Mouse (Mus musculus) CD4-positive, CD25-positive, alpha-beta regulatory T cell, adult 4 months (primary cell): ENCODE results near the gene Zfp217. TPM values are rescaled to one million over a fixed set of nuclear protein-coding genes. Genes with fewer than 3 reads are reported as not detected.
A peak's percentile ranks its signal among the peaks of the same experiment; 100 is the strongest.

ENCODE experiments used
- ATAC-seq: one replicate; pipeline ENCODE4 v1.8.0; 2017
- polyA plus RNA-seq, 2 experiments: library from polyadenylated mRNA; unstranded; fragments of 100-300 nt; shearing (Covaris generic); gene quantifications; one replicate each; pipeline ENCODE4 v1.2.1; 2017

Zfp217 gene
- polyA plus RNA-seq, 2 experiments from 2014 or later: 8.1 to 10.4 TPM

DNA sequence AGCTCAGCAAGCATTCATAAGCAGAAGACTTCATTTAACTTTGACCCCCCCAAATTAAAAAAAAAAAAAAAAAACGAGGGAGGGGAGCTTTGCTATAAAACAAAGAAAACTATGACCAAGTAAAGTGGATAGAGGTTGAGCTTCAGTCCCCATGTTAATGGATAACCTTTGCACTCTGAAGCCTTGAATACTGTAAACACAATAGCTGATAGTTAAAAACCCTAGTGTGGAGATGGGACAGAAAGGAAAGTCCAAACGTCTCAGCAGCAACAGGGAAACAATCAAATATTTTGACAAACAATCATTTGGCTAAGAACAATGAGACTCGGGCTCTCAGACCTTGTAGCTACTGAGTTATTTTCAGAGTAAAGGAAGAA lies 15.2 kb downstream of the Zfp217 start:
- no peak for ATAC-seq

DNA sequence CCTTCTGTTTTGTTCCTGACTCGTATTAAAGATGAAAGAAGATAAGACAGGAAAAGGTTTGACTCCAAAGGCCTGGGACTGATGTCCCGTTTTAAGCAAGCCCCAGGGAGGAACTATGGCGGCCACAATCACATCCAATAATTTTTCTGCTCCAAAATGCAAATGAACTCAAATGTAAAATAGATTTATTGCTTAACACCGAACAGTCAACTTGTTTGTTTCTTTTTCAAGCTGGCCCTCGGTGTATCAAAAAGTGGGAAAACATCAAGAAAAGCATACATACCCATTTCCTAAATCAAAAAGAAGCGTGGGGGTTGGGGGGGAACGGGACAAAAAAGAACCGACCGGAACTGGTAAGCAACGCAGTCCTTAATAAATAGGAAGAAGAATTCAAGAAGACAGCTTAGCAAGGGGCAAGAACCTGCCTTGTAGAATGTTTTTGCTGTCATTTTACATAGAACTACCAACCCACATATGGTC lies 15.9 kb downstream of the Zfp217 start:
- ATAC-seq: no peak

DNA sequence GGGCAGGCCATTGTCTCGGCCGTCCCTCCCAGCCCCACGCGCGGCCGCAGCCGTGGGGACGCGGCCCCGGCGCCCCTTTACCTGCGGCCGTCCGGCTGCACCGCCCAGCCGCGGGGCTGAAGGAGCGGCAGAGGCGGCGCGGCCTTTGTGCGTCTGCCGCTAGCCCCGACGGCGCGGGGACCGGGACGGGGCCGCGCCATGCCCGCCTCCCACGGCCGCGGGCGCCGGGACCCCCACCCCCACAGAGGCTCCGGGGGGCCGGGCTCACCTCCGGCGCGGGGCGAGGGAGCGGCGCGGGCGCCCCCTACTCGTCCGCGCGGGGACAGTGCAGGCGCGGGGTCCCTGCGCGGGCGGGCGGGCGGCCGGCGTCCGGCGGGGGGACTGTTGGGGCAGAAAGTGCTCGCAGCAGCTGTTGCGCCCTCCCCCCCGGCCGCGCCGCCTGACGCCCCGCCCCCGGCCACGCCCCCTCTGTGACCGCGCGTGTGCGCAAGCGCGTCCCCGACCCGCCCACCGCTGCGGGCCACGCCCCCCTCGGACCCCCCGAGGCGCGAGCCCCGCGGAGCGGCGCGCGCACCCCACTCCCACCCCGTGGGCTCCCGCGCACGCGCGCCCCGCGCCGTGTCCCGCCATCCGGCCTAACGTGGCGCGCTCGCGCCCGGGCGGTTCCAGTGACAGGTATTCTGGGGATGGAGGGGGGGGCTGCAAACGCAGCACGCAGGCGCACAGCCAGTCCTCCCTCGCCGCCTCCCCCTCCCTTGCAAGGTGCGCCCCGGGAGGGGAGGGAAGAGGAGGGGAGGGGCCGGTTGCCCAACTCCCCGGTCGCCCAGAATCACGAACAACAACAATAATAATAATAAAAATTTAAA lies 16.9 kb downstream of the Zfp217 start:
- ATAC-seq: peak; percentile 46

DNA sequence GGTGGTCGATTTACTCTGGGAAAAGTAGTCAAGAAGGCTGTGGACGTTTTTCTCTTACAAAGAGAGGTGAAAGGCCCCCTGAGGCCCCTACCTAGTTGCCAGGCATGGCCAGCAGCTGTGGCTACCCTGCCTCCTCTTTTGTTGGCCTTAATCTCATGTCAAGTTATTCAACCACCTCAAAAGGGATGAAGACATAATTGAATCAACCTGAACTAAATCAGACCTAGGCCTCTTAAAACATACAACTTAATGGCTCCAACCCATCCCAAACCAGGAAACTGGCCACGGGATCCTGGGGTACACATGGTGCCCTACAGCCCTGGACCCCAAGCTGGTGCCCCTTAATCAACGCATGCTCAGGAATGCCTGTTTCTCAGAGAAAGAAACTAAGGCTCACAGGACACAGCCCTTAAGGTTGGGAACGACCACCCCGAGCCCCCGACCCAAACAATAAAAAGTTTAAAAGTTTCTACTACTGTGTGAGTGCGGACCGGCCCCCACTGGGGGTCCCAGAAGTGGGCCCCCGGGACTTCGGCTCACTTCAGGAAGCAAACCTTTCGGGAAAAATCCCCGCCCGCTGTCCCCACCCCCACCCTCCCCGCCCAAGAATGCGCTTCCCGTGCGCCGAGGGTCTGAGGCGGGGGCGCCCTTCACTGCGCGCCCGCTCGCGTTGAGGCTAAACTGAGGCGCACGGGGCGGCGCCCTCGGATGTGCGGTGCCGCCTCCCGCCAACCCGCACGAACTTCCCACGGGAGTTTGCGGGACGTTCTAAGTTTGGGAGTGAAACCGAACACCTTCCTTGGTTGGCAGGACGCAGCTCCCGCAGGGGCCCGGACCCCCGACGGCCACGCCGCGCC lies 17.8 kb downstream of the Zfp217 start:
- ATAC-seq: no peak

DNA sequence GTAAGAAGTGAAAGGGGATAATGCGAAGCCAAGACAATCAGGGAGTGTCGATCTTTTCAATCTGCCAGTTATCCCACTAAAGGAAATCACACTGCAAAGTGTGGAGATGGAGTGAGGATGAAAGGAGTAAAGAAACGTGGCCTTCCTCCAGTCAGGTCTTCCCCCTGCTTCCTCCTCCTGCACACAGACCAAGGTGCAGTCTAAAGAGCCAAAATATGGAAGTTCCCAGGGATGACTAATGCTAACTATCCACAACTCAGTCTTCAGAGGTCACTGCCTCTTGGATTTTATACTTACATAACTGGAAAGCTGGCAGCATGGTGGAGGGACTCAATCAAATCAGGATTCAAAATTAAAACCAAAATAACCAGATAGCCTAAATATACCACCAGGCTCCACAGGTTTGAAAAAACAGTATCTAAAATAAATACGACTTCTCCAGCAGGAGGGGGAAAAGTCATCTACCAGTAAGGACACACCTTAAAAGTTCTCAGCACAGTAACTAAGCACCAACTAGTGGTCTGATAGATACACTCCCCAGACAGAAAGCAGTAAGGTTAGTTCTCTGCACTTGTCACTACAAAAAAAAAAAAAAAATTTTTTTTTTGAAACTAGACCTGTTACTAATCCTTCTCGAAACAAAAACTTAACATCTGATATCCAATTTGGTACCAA lies 18.5 kb downstream of the Zfp217 start:
- ATAC-seq: peak; percentile 24

DNA sequence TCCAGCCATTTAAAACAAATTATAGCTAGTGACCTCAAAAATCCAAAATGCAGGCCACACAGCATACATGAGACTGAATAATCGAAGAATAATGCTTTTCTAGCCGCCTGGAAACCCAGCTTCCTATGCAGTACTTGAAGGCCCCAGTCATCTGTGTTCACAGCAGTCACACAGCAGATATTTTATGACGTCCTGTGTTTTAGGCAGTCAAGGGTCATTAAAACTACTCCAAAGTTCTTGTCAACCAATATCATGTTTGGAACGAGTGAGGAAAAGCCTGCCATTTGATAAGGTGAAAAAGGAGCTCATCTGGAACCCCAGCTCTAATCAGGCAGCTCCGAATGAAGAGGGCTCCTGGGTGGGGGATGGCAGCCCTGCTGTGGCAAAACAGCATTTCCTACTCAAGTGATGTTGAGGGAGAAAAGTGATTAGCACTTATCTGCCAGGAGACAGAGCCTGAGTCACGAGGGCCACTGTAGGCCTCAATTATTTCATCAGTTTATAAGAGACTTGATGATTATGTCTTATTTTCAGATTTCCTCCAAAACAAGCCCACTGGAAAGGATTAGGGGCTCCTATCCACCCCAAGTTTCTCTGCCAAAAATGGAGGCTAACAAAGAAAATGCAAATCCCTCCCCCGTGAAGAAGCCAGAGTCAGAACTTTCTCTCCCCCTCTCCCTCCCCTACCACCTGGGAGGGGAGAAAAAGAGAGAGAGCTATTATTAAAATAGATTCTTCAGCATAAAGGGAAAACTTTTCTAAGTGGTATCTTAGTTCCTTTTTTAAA lies 19.2 kb downstream of the Zfp217 start:
- no peak for ATAC-seq

DNA sequence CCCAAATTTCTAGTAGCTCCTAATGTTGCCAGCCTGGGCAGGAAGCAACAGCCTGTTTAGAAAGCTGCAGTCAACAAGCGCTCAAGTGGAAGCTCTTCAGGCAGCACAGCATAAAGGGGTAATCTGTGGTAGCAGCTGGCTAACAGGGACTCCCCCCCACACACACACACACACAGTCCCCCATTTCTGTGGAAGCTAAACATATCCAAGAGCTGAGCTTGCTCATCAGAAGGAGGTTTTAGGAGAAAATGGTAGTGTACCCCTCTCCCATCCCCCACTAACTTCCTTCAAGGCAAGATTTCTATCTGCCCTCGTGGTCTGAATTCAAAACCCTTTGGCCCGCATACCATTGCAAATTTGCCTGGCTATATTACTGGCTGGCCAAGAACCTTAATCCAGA lies 20.4 kb downstream of the Zfp217 start:
- ATAC-seq: peak; percentile 18

DNA sequence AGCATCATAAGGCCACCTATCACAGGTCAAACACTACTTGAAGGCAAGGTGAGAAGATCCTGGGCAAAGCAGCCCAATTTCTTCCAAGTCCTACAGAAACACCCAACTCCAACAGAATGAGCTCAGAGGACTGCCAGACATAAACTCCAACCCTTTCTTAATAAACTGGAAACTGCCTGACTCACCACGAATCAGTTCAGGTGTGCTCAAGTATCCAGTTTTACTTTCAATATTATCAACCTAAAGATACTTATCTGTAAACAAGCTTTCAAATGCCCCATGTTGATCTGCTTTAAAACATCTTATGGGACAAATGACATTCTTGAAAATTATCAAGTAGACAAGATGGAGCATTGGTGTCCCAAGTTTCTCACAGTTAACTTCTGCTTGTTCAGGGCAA lies 21.6 kb downstream of the Zfp217 start:
- peak; percentile 52 for ATAC-seq

DNA sequence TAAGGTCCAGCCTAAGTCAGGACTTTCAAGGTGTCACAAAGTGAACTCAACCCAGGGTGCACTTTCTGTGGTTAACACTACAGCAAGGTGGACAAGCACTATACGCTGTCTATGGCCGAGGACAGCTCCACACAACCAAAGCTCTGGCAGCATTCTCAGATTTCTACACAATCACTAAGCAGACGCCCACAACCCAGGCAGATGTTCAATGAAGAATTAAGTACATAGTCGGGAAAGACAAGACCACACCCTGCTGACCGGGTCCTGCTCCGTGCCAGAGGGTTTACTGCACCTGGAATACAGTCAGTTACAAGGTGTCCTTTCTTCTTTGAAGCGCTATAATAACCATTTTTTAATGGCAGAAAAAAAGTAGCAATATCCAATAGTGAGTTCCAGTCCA lies 25.7 kb downstream of the Zfp217 start:
- no peak for ATAC-seq

DNA sequence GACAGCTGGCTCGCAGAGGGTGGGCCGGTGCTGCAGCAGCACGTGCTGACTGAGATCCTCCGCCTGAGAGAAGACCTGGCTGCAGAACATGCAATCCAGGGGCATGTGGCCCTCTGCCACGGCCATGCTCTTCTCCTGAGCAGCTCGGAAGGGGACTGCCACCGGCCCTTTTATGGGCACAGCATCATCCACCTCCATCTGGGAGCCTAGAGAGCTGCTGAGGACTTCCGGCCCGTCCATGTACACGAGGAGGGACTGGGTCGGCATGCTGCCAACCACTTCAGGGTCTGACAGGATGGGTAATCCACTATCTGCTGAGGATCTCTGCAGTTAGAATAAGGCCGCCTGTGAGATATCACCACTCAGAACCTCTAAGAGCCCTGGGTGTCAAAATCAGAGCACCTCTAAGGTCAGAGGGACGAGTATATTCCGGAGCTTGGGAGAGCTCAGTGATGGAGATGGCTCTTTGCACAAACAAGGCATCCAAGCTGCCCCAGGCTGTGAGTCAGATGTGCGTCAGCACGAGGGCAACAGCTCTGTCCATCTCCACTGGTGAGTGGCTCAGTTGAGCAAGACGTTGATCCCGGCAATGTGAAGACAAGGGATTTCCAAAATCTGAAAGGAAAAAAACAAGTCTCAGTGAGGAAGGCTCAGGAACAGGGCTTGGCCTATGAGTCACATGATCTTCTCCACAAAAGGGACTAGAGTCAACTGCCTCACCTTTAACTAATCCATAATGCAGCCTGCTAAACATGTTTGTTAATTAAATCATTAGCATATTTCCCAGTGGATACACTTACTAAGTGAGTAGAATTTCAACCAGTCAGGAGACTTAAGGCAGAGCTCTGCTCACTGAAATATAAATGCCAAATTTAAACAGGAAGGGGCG lies 27.5 kb downstream of the Zfp217 start:
- no peak for ATAC-seq

DNA sequence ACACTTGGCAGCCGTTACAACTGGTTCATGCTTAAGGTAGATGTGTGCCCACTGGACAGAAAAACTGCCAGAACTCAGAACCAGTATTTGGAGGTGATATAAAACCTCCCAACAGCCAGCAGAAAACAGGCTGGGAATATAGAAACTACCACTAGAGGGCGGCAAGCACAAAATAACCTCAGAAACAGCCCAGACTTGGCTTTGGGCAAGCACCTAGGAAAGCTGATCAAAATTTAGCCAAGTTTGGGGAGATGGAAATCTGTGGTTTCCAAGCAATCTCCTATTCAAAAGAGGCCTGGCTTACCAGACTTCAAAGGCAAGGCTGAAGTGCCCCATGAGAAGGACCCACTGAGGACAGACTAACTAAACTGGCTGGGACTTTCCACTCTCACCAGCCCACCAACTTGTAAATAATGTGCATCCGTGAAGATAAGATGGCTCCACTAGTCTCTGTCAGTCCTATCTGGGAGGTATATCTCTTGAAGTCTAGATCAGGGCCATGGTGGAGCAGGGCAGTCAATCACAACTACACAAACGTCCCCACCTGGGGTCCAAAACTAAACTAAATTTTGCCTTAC lies 31.1 kb downstream of the Zfp217 start:
- peak; percentile 85 for ATAC-seq

DNA sequence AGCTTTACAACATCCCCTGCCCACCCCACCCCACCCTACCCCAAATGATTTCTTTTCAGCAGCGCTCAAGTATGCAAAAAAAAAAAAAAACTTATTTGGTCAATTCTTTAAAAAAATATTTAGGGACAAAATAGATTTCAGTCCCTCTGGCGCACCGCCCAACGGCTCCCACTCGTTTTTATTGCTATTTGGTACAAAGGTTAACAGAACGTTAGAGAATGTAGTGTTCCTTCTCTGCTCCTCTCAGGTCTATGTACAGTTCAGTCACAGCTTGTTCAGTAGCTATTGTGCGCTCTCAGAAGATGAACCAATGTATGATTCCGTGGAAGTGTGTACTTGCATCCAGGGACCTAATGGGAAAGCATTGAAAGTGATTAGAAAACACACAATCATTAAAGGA lies 37.6 kb downstream of the Zfp217 start:
- ATAC-seq: no peak

DNA sequence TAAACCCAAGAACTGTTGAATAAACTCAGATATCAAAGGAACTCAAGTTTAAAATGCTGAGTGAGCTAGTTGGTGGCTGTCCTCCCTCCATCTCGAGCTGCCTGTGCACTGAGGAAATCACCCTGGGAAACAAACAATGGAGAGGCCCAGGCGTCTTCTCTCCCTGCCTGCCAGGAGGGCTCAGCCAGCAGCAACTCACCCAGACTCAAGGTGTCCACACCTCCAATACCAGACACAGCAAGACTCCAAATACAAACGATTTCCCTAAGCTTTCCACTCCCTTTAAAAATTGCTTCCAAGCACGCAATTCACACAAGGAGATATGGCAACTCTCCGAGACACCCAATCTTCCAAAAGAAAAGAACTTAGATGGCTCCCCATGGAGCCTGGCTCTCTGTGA lies 38.4 kb downstream of the Zfp217 start:
- no peak for ATAC-seq

DNA sequence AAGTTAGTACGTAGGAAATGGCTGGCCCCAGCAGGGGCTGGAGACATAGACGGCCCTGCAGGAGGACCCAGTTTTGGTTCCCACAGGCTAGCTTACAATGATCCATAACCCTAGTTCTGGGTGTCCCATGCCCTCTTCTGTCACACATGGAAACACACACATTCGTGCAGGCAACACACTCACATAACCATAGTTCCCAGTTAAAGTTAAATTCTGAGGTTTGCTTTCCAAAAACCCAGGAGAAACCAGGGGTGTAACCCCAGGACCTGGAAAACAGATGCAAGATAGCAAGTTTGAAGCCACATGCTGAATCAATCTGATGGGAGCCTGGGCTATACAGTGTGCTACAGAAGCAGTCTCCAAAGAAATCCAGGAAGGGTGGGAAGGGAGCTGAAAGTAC lies 40.1 kb downstream of the Zfp217 start:
- no peak for ATAC-seq

DNA sequence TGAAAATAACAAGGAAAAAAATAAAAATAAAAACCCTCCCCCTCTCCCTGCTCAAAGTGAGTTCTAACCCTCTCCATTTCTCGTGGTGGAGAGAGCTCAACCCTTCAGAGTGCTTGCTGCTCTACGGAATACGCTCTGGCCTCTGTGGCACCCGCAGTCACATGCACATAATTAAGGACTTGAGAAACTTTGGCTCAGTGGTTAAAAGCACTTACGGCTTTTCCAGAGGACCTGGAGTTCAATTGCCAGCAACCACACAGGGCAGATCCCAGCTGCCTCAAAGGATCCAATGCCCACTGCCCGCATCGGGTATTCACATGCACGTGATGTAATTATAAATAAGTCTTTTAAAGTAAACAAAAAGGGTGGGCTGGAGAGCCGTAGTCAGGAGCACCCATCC lies 41.9 kb downstream of the Zfp217 start:
- no peak for ATAC-seq

DNA sequence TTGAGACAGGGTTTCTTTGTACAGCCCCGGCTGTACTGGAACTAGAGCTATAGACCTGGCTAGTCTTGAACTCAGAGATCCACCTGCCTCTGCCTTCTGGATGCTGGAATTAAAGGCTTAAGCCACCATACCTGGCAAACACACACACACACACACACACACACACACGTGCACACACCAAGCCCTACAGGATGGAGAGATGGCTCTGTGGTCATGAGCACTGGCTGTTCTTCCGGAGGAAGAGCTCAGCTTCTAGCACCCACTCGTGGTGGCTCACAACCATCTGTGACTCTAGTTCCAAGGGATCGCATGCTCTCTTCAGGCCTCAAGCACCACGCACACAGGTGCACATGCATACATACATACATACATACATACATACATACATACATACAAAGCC lies 43.5 kb downstream of the Zfp217 start:
- peak; percentile 76 for ATAC-seq

DNA sequence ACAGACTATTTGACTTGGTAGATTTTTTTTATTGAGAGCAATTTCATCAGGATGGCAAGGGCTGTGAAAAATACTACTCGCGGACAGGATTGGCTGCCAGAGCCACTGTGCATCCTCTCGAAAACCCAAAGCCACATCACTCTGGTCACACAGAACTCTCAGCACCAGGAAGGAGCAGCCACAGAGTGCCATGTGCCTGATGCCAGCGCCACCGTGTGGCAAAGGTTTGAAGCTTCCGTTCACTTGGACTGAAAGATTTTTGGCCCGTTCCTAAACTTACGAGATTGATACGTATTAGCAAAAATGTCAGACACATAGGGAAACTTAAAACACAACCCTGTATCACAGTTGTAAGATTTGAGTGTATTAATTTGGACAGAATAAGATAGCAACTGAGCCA lies 44.1 kb downstream of the Zfp217 start:
- peak; percentile 69 for ATAC-seq

DNA sequence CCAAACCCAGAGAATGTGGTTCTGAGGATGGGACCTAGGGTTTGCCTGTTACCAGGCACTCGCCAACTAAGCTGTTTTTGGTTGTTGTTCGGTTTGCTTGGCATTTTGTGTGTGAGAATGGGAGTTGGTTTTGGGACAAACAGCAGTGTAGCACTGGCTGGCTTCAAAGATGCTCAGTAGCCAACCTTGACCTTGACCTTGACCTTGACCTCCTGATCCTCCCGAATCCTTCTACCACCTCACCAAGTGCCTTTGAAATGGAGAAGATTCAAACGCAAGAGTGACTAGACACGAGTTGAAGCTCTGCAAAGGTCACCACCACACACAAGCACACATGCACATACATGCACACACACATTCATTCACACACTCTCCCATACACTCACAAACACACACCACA lies 44.6 kb downstream of the Zfp217 start:
- no peak for ATAC-seq

DNA sequence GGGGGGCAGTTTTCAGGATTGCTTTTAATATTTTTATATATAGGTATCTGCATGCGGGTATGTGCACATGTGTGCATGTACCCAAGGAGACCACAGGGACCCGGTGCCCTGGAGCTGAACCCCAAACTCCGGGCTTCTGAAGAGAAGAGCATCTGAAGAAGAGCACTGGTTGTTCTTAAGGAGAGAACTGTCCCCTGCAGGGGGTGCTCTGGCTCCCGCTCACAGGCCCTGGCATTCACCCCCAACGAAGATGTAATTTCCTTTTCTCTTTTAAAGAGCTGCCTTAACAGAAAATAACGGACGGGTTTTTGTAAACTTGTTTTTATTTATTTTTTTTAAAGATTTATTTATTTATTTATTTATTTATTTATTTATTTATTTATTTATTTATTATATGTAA lies 46.0 kb downstream of the Zfp217 start:
- ATAC-seq: no peak

DNA sequence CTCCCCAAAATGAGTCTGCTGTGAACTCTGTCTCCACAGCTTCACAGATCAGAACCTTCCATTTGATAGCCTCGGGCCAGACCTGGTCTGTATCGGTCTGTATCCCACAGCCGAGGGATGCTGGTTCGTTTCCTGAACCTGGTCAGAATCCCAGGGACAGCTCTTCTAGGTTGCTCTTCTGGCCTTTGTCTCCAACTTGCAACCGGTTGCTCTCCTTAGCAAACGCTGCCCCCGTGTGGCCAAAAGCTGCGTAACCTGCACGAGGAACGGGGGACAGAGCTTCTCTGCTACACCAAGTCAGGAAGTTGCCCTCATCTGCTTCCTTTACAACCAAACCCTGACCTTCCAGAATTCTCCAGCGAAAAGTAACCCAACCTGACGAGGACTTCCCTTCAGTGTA lies 46.8 kb downstream of the Zfp217 start:
- peak; percentile 68 for ATAC-seq

DNA sequence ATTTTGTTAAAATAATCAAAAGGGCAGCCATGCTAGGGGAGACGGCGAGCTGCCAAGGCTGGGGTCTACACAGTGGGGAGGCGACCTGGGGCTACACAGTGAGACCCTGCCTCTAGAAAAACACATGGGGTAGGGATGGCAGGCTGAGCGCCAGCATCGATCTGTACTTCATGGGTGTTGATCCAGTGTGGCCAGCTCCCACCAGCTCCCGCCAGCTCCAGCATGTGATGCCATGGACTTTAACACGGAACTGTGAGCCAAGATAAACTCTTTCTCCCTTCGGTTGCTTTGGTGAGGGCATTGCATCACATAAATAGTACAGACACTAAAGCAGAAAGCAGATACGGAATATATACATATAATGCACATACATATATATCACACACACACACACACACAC lies 53.0 kb downstream of the Zfp217 start:
- ATAC-seq: no peak
